Mouse (Mus musculus): ENCODE data around the gene Zbtb11. TPM values are rescaled to one million over a fixed set of nuclear protein-coding genes. Genes with fewer than 3 reads are reported as not detected.

Zbtb11 gene
- polyA plus RNA-seq, 1 experiment from 2014 or later = 18.4 TPM

Other genes starting within 250 kb of the Zbtb11 start
- gene Nfkbiz, start 135.0 kb upstream of the Zbtb11 start, polyA plus RNA-seq (2016; fragmentation: Nextera tagmentation; extraction: Ambion mirVana) = 1.7 and 2.3 TPM in 2 replicates
- 0.91 and 0.96 TPM in 2 replicates for gene Nxpe3, start 78.6 kb upstream of the Zbtb11 start, polyA plus RNA-seq (2016; fragmentation: Nextera tagmentation; extraction: Ambion mirVana)
- gene Cep97, start 39.0 kb upstream of the Zbtb11 start, polyA plus RNA-seq (2016; fragmentation: Nextera tagmentation; extraction: Ambion mirVana) = 19.0 and 19.7 TPM in 2 replicates
- 656 and 680 TPM in 2 replicates for gene Rpl24, start 7.6 kb upstream of the Zbtb11 start, polyA plus RNA-seq (2016; fragmentation: Nextera tagmentation; extraction: Ambion mirVana)
- gene Pcnp, start 55.9 kb downstream of the Zbtb11 start, polyA plus RNA-seq (2016; fragmentation: Nextera tagmentation; extraction: Ambion mirVana) = 264 and 270 TPM in 2 replicates
- 24.4 and 28.6 TPM in 2 replicates for gene Trmt10c, start 63.9 kb downstream of the Zbtb11 start, polyA plus RNA-seq (2016; fragmentation: Nextera tagmentation; extraction: Ambion mirVana)
- gene Senp7, start 74.5 kb downstream of the Zbtb11 start, polyA plus RNA-seq (2016; fragmentation: Nextera tagmentation; extraction: Ambion mirVana) = 44.9 and 51.6 TPM in 2 replicates
- gene Impg2, start 230.4 kb downstream of the Zbtb11 start, polyA plus RNA-seq (2016; fragmentation: Nextera tagmentation; extraction: Ambion mirVana) = 0.19 and 0.28 TPM in 2 replicates